Mouse (Mus musculus): ENCODE data around the gene Fkbp15.

DNA sequence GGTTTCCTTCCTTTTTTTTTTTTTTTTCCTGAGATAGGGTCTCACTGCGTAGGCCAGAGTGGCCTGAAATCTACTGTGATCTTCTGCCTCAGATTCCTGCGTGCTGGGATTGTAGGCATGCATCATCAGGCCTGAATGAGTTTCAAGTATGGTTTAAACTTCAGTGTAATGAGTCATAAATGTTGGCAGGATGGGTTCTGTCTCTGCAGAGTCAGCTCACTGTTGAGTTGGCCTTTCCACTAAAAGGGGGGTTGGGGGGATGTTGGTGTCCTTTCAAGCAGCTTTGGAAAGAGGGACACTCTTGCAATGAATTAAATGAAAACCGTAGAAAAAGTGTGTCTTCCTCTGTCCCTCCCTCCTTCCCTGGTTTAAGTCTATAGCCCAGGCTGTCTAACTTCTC, 38.6 kb upstream of the Fkbp15 start:
- TF ChIP-seq POLR2A (IDR thresholded peaks at IDR 0.05; ENCODE audit: low read depth, low read length) (no peak), CTCF (conservative IDR thresholded peaks at IDR 0.05; ENCODE audit: insufficient read depth, insufficient read length, low read depth, low read length) (no peak)

Data from kidney, adult 2 months (tissue).